Comparison of ENCODE assay signal across 9 mouse cellular contexts in the genomic region with DNA sequence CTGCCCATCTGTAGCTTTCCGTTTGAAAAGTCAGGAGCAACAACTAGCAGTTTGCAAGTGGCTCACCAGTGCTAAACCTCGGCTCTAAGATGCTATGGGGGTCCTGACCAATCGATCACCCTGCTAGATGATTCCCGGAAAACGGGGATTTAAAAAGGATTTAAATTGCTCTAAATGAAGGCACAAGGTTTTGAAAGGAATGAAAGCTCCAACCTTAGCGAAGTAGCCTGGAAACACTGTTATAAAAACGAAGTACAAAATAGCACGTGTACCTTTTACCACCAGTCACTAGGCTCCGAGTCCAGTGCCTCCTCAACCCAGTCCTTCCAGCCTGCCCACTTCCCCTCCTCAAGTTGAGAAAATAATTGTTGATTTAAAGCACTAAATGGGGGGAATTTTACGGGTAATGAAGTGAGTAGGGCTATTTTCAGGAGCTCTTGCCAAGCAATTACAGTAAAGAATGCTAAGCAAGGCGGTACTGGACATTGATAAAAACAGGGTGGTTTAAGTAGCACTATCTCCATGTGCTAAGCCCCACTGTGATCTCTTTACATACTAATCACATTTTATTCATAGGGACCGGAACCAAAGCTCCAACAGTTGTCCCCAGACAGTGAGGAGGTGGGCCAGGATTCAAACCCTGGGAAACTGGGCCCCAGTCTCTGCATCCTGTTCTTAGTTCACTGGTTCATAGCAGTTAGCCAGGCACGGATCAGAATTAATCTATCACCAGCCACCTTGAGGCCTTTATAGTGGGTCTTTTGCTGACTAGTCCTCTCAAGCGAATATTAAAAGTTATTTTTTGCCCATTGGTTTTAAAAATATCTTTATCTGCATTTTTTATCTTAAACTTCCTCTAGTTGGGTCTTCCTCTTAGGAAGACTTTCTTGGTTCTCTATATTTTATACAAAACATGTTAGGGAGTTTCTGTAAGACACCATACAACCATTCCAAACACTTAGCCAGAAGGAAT. TPM values are rescaled to one million over a fixed set of nuclear protein-coding genes. Genes with fewer than 3 reads are reported as not detected.
DNase-seq lines count a peak whose midpoint lies in the region; ATAC-seq and TF ChIP-seq lines count a peak whose summit lies in the region.
"Had no signal": no experiment of that assay in that cellular context is flagged by ENCODE, and none has a peak within 500 bp of the region (broad histone marks: within the 10 kb centered on the region; RNA-seq: fewer than 3 reads in every experiment).

No protein-coding gene starts in this region.

- WGBS in heart, embryonic 10.5 days: 48% methylated on average over 14 of the region's 14 CpGs
- WGBS in heart, embryonic 16.5 days: 28% methylated on average over 14 of the region's 14 CpGs
- WGBS in midbrain, embryonic 10.5 days: 63% methylated on average over 14 of the region's 14 CpGs

- DNase-seq in heart, embryonic 10.5 days (ENCODE audit: low spot score): no peak
- DNase-seq in heart, adult 9 months (ENCODE audit: low spot score in 2 of 2): no peak
- DNase-seq in MEL (ENCODE audit: low read depth, low spot score): peak; percentile 59
- DNase-seq in midbrain, embryonic 10.5 days (ENCODE audit: low spot score): no peak
- no peak for DNase-seq in layer of hippocampus, adult 11-12 months (ENCODE audit: low spot score)
- no peak for DNase-seq in retina, embryonic 14.5 days (ENCODE audit: low spot score)
- no peak for DNase-seq in layer of hippocampus, postnatal 10 days (ENCODE audit: low spot score in 2 of 2)

- no peaks in the 10 kb centered on the region for H3K9me3 ChIP-seq in heart, embryonic 10.5 days
- no peaks in the 10 kb centered on the region for H3K9me3 ChIP-seq in MEL (replicated peaks; ENCODE audit: insufficient read depth, low read length)
- H3K9me3 ChIP-seq in heart, embryonic 16.5 days (replicated peaks; ENCODE audit: control insufficient read depth, low read length): no peaks in the 10 kb centered on the region
- no peaks in the 10 kb centered on the region for H3K9me3 ChIP-seq in midbrain, embryonic 10.5 days (replicated peaks)

- H3K4me2 ChIP-seq in heart, embryonic 16.5 days (ENCODE audit: low read depth, low read length): peak overlapping the region; percentile 84

- H3K36me3 ChIP-seq in heart, embryonic 10.5 days: peaks cover 55% of the 10 kb centered on the region
- H3K36me3 ChIP-seq in MEL (ENCODE audit: control insufficient read depth in 1 of 2, insufficient read depth in 2 of 2, low read length in 2 of 2): peaks cover 0 to 40% of the 10 kb centered on the region in 2 experiments; a peak in 2 of 4 replicates
- peaks cover 22% of the 10 kb centered on the region for H3K36me3 ChIP-seq in heart, embryonic 16.5 days (ENCODE audit: control insufficient read depth, insufficient read depth)
- peaks cover 6% of the 10 kb centered on the region; the same call in 1 of the 2 replicates for H3K36me3 ChIP-seq in midbrain, embryonic 10.5 days

- no peak for TF ChIP-seq RAD21 in MEL (IDR thresholded peaks at IDR 0.05; ENCODE audit: low read depth, low read length)

- H3K9ac ChIP-seq in MEL (ENCODE audit: control insufficient read depth, low read depth, low read length, poor library complexity, severe bottlenecking): peak overlapping the region; percentile 78
- peak overlapping the region; percentile 92 for H3K9ac ChIP-seq in heart, embryonic 16.5 days (ENCODE audit: low read length)

- H3K79me2 ChIP-seq in MEL (ENCODE audit: control insufficient read depth, insufficient read depth, low read length, poor library complexity): peaks cover 44% of the 10 kb centered on the region

- no peak for ATAC-seq in heart, embryonic 16.5 days (replicated peaks; ENCODE audit: extremely low read depth, insufficient read depth, low FRiP score)
- ATAC-seq: Patski had no signal

- no peak for TF ChIP-seq POLR2A in MEL (IDR thresholded peaks at IDR 0.05; ENCODE audit: control insufficient read depth in 1 of 2, insufficient read depth in 1 of 2, low read depth in 1 of 2, low read length in 2 of 2, poor library complexity in 1 of 2)

- peak overlapping the region; percentile 91 for H3K4me3 ChIP-seq in heart, embryonic 10.5 days
- peak overlapping the region; percentile 58 to 74 for H3K4me3 ChIP-seq in MEL (ENCODE audit: control insufficient read depth in 1 of 2, insufficient read depth in 1 of 2, low read depth in 2 of 2, low read length in 2 of 2)
- H3K4me3 ChIP-seq in heart, embryonic 16.5 days (ENCODE audit: low read length): peak overlapping the region; percentile 81
- peak overlapping the region; percentile 80 for H3K4me3 ChIP-seq in midbrain, embryonic 10.5 days

- peak in 1 of 2 experiments; percentile 43; a peak in 2 of 4 replicates for TF ChIP-seq EP300 in MEL (IDR thresholded peaks at IDR 0.05; ENCODE audit: low read depth in 1 of 2, low read length in 2 of 2)

- no peaks in the 10 kb centered on the region for H3K27me3 ChIP-seq in heart, embryonic 10.5 days (ENCODE audit: insufficient read depth, poor library complexity, severe bottlenecking)
- no peaks in the 10 kb centered on the region for H3K27me3 ChIP-seq in MEL (ENCODE audit: control insufficient read depth in 1 of 2, insufficient read depth in 2 of 2, low read length in 2 of 2)
- no peaks in the 10 kb centered on the region for H3K27me3 ChIP-seq in heart, embryonic 16.5 days (ENCODE audit: control insufficient read depth, insufficient read depth, low read length)
- peaks cover 19% of the 10 kb centered on the region for H3K27me3 ChIP-seq in midbrain, embryonic 10.5 days (ENCODE audit: low read depth, poor library complexity, severe bottlenecking)
- H3K27me3 ChIP-seq: Patski had no signal

- H3K4me1 ChIP-seq in heart, embryonic 10.5 days: peaks cover 55% of the 10 kb centered on the region
- H3K4me1 ChIP-seq in MEL (ENCODE audit: control insufficient read depth in 1 of 2, insufficient read depth in 2 of 2, low read length in 2 of 2): peaks cover 22 to 34% of the 10 kb centered on the region in 2 experiments
- H3K4me1 ChIP-seq in heart, embryonic 16.5 days (ENCODE audit: control insufficient read depth, insufficient read depth, low read length): peaks cover 44% of the 10 kb centered on the region
- peaks cover 66% of the 10 kb centered on the region for H3K4me1 ChIP-seq in midbrain, embryonic 10.5 days

- peak overlapping the region; percentile 94 for H3K27ac ChIP-seq in heart, embryonic 10.5 days
- H3K27ac ChIP-seq in MEL (ENCODE audit: control insufficient read depth, low read depth, low read length): peak overlapping the region; percentile 89
- peak overlapping the region; percentile 96 for H3K27ac ChIP-seq in heart, embryonic 16.5 days (ENCODE audit: low read length)
- H3K27ac ChIP-seq in midbrain, embryonic 10.5 days (replicated peaks): no peak overlapping the region

- no peak for TF ChIP-seq CTCF in MEL (IDR thresholded peaks at IDR 0.05 in 2 of 3, conservative IDR thresholded peaks at IDR 0.05 in 1 of 3; ENCODE audit: control insufficient read depth in 1 of 3, insufficient read depth in 1 of 3, low read depth in 2 of 3, low read length in 3 of 3, poor library complexity in 1 of 3, severe bottlenecking in 1 of 3)

TF ChIP-seq in MEL, 35 proteins besides CTCF, POLR2A, EP300 and RAD21 (continues in another document):
- TF ChIP-seq MEF2A (IDR thresholded peaks at IDR 0.05; ENCODE audit: extremely low read depth, insufficient replicate concordance, low read depth, low read length, poor library complexity, severe bottlenecking) (peak; percentile 82; the same call in 1 of the 2 replicates), ELF1 (IDR thresholded peaks at IDR 0.05; ENCODE audit: low read depth, low read length) (no peak), ZC3H11A (IDR thresholded peaks at IDR 0.05; ENCODE audit: low read depth, low read length) (no peak), KAT2A (conservative IDR thresholded peaks at IDR 0.05; ENCODE audit: low read depth, low read length) (no peak), SMC3 (IDR thresholded peaks at IDR 0.05; ENCODE audit: low read depth, low read length) (no peak), CHD2 (IDR thresholded peaks at IDR 0.05; ENCODE audit: low read length) (no peak), MYC (IDR thresholded peaks at IDR 0.05; ENCODE audit: low read depth, low read length) (0 out of 2 replicates have a peak, but pooled peaks have one; percentile 67), POLR2AphosphoS5 (IDR thresholded peaks at IDR 0.05; ENCODE audit: borderline replicate concordance, low read depth, low read length) (no peak), MXI1 (IDR thresholded peaks at IDR 0.05; ENCODE audit: low read depth, low read length) (peak; percentile 55), TAL1 (IDR thresholded peaks at IDR 0.05; ENCODE audit: low read length) (peak; percentile 60), ETS1 (IDR thresholded peaks at IDR 0.05; ENCODE audit: low read depth, low read length) (0 out of 2 replicates have a peak, but pooled peaks have one; percentile 29), ZNF384 (IDR thresholded peaks at IDR 0.05; ENCODE audit: low read depth, low read length) (no peak), GATA1 (IDR thresholded peaks at IDR 0.05; ENCODE audit: low read depth, low read length) (peak; percentile 50), POLR2AphosphoS2 (IDR thresholded peaks at IDR 0.05; ENCODE audit: low read length) (no peak), SIN3A (IDR thresholded peaks at IDR 0.05; ENCODE audit: low read length) (peak; percentile 39; the same call in 1 of the 2 replicates), MAX (IDR thresholded peaks at IDR 0.05; ENCODE audit: low read length) (no peak; the same call in 1 of the 2 replicates), MAFK (IDR thresholded peaks at IDR 0.05; ENCODE audit: borderline replicate concordance, low read depth, low read length) (no peak), ZMIZ1 (IDR thresholded peaks at IDR 0.05; ENCODE audit: low read depth, low read length) (no peak), HCFC1 (IDR thresholded peaks at IDR 0.05; ENCODE audit: low read depth, low read length) (0 out of 2 replicates have a peak, but pooled peaks have one; percentile 17), UBTF (IDR thresholded peaks at IDR 0.05; ENCODE audit: borderline replicate concordance, insufficient read depth, low read depth, low read length) (no peak), JUND (IDR thresholded peaks at IDR 0.05; ENCODE audit: low read depth, low read length) (no peak), TCF12 (IDR thresholded peaks at IDR 0.05; ENCODE audit: low read depth, low read length) (0 out of 2 replicates have a peak, but pooled peaks have one; percentile 10), USF1 (IDR thresholded peaks at IDR 0.05; ENCODE audit: low read depth, low read length) (no peak)

RNA-seq across cellular contexts. Expression of a gene that starts 7.1 kb away (rescaled TPM):
- polyA plus RNA-seq in heart, embryonic 10.5 days (2016; fragmentation: Nextera tagmentation; extraction: Ambion mirVana): 2,990 and 4,096 TPM in 2 replicates
- total RNA-seq in MEL (2012; rRNA removed): 38.2 and 56.5 TPM in 2 replicates
- 100 to 1,000 TPM in 1 of 2 experiments, not detected in 1; 113 TPM for polyA plus RNA-seq in MEL (2012; ENCODE audit: insufficient read depth in 1 of 2, insufficient read length in 2 of 2, low read depth in 1 of 2, low replicate concordance in 2 of 2, missing spikeins in 1 of 2)
- polyA plus RNA-seq in heart, embryonic 16.5 days (2015; fragmentation: Nextera tagmentation; extraction: Ambion mirVana): 5,077 and 5,310 TPM in 2 replicates
- polyA plus RNA-seq in midbrain, embryonic 10.5 days (2016; fragmentation: Nextera tagmentation; extraction: Ambion mirVana): 263 and 275 TPM in 2 replicates
- total RNA-seq in layer of hippocampus, postnatal 10 days (2021): 100 to 1,000 TPM; 195 to 211 TPM

Comparison
In these comparisons a context has a peak if more than half of its experiments do, and no peak if none do; other contexts are left out.
1. RNA of a gene that starts 7.1 kb away (polyA plus RNA-seq): 5,077 to 5,310 TPM in heart, embryonic 16.5 days and 2,990 to 4,096 TPM in heart, embryonic 10.5 days; 263 to 275 TPM in midbrain, embryonic 10.5 days and 113 TPM in MEL; every median in the first group is over 10 times any median in the second.
2. Peak in every context shown above with its lines, with median percentiles within 50 percentile points of each other: H3K4me3 ChIP-seq.